Mouse (Mus musculus): ENCODE results near the gene Tulp3. TPM values are rescaled to one million over a fixed set of nuclear protein-coding genes. Genes with fewer than 3 reads are reported as not detected.

Gene Tulp3
- total and polyA plus RNA-seq, 3 experiments: 3.7 to 13.1 (median 5.5) TPM

DNA sequence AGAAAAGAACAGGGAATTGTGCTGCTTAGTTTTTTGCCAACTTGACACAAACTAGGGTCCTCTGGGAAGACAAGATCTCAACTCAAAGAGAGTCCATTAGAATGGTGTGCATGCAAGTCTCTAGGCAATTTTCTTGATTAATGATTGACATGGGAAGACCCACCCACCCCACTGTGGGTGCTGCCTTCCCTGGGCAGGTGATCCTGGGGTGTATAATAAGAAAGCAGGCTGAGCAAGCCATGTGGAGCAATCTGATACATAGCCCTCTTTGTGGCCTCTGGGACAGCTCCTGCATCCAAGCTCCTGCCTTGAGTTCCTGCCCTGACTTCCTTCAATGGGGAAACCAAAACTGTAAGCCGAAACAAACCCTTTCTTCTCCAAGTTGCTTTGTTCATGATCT, 82.1 kb downstream of the Tulp3 start:
- H3K4me3 ChIP-seq (replicated peaks in 1 of 3; ENCODE audit: low read depth in 2 of 3, low read length in 2 of 3, poor library complexity in 1 of 3): no peak overlapping the region
- no peaks in the 10 kb centered on the region for H3K79me2 ChIP-seq (replicated peaks; ENCODE audit: control insufficient read depth, extremely low read depth, insufficient read depth, poor library complexity, severe bottlenecking)
- H3K36me3 ChIP-seq (replicated peaks in 1 of 2; ENCODE audit: control insufficient read depth in 1 of 2, insufficient read depth in 1 of 2, low read length in 1 of 2): no peaks in the 10 kb centered on the region
- in situ Hi-C loops (cut with MboI; ENCODE audit: low pct_ligation_motif_present, low pct_unique_long_range_greater_than_20kb, low sequenced_read_pairs): no loop called here
- H3K4me2 ChIP-seq (ENCODE audit: insufficient read depth, low read depth, poor library complexity, severe bottlenecking): no peak overlapping the region
- DNase-seq (ENCODE audit: extremely low read depth): no peak
- H3K27me3 ChIP-seq (replicated peaks): no peaks in the 10 kb centered on the region
- H3K27ac ChIP-seq (ENCODE audit: insufficient read depth, low read depth): no peak overlapping the region
- TF ChIP-seq TCF12 (IDR thresholded peaks at IDR 0.05; ENCODE audit: low read depth, low read length) (no peak), USF1 (IDR thresholded peaks at IDR 0.05; ENCODE audit: low read depth, low read length) (no peak), UBTF (IDR thresholded peaks at IDR 0.05; ENCODE audit: low read depth, low read length) (no peak), GABPA (IDR thresholded peaks at IDR 0.05; ENCODE audit: insufficient replicate concordance, low read depth, low read length) (no peak), EP300 (IDR thresholded peaks at IDR 0.05; ENCODE audit: low read length) (no peak), E2F4 (IDR thresholded peaks at IDR 0.05; ENCODE audit: insufficient replicate concordance, low read depth, low read length) (no peak), MAX (IDR thresholded peaks at IDR 0.05; ENCODE audit: low read length) (no peak), MYC (IDR thresholded peaks at IDR 0.05; ENCODE audit: low read depth, low read length) (no peak), KAT2A (IDR thresholded peaks at IDR 0.05; ENCODE audit: insufficient replicate concordance, low read length) (no peak), JUN (IDR thresholded peaks at IDR 0.05; ENCODE audit: insufficient read depth, low read depth, low read length) (no peak), ZKSCAN1 (IDR thresholded peaks at IDR 0.05; ENCODE audit: borderline replicate concordance, low read depth, low read length) (no peak), RAD21 (IDR thresholded peaks at IDR 0.05; ENCODE audit: low read depth, low read length) (no peak)
- no peaks in the 10 kb centered on the region for H3K9me3 ChIP-seq (replicated peaks; ENCODE audit: low read length)
- dilution Hi-C loops (cut with MboI; ENCODE audit: extremely low pct_ligation_motif_present, extremely low pct_unique_long_range_greater_than_20kb, low sequenced_read_pairs): no loop called here
- H3K4me1 ChIP-seq (ENCODE audit: control insufficient read depth in 1 of 2, insufficient read depth in 2 of 2): no peaks in the 10 kb centered on the region
- no peak overlapping the region for H3K9ac ChIP-seq (ENCODE audit: insufficient read depth, low read depth)

DNA sequence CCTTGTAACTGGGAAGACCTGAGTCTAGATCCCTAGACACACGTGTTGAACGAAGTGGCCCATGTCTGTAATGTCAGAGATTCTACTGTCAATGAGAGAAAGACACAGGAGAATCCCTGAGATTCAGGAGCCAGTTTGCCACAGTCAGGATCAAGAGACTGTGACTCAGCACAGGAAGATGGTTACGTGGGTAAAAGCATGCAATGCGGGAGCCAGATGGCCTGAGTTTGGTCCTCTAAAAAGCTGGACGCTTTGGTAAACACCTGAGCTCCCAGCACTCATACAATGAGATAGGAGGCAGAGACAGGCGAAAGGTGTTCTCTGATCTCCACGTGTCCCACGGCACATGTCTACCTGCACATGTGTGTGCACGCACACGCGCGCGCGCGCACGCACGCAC, 82.9 kb downstream of the Tulp3 start:
- no peaks in the 10 kb centered on the region for H3K79me2 ChIP-seq (replicated peaks; ENCODE audit: control insufficient read depth, extremely low read depth, insufficient read depth, poor library complexity, severe bottlenecking)
- H3K27ac ChIP-seq (ENCODE audit: insufficient read depth, low read depth): no peak overlapping the region
- DNase-seq (ENCODE audit: extremely low read depth): no peak
- no peak for TF ChIP-seq RAD21 (IDR thresholded peaks at IDR 0.05; ENCODE audit: low read depth, low read length)
- no peak for TF ChIP-seq ETS1 (conservative IDR thresholded peaks at IDR 0.05; ENCODE audit: low read depth, low read length)
- TF ChIP-seq IRF4 (IDR thresholded peaks at IDR 0.05; ENCODE audit: low read depth, low read length): no peak
- no peak for TF ChIP-seq CTCF (conservative IDR thresholded peaks at IDR 0.05 in 1 of 2, IDR thresholded peaks at IDR 0.05 in 1 of 2; ENCODE audit: low read depth in 2 of 2, low read length in 2 of 2)
- TF ChIP-seq MYC (IDR thresholded peaks at IDR 0.05; ENCODE audit: low read depth, low read length): no peak
- TF ChIP-seq ZKSCAN1 (IDR thresholded peaks at IDR 0.05; ENCODE audit: borderline replicate concordance, low read depth, low read length): no peak
- TF ChIP-seq CHD2 (IDR thresholded peaks at IDR 0.05; ENCODE audit: low read length): no peak
- TF ChIP-seq ELF1 (IDR thresholded peaks at IDR 0.05; ENCODE audit: low read depth, low read length): no peak
- no peak for TF ChIP-seq TBP (conservative IDR thresholded peaks at IDR 0.05; ENCODE audit: low read depth, low read length)
- TF ChIP-seq MAZ (IDR thresholded peaks at IDR 0.05; ENCODE audit: low read depth, low read length): no peak
- no peak for TF ChIP-seq HCFC1 (IDR thresholded peaks at IDR 0.05; ENCODE audit: low read depth, low read length)
- no peak for TF ChIP-seq CHD1 (IDR thresholded peaks at IDR 0.05; ENCODE audit: low read depth, low read length)
- no peak for TF ChIP-seq MEF2A (IDR thresholded peaks at IDR 0.05; ENCODE audit: borderline replicate concordance, low read depth, low read length)
- TF ChIP-seq JUND (conservative IDR thresholded peaks at IDR 0.05; ENCODE audit: low read depth, low read length): no peak
- no peak for TF ChIP-seq MAFK (IDR thresholded peaks at IDR 0.05; ENCODE audit: insufficient replicate concordance, low read length)
- TF ChIP-seq JUN (IDR thresholded peaks at IDR 0.05; ENCODE audit: insufficient read depth, low read depth, low read length): no peak
- TF ChIP-seq NELFE (IDR thresholded peaks at IDR 0.05; ENCODE audit: low read depth, low read length): no peak
- no peak for TF ChIP-seq POLR2AphosphoS2 (IDR thresholded peaks at IDR 0.05; ENCODE audit: low read depth, low read length)
- TF ChIP-seq EP300 (IDR thresholded peaks at IDR 0.05; ENCODE audit: low read length): no peak
- TF ChIP-seq ZMIZ1 (IDR thresholded peaks at IDR 0.05; ENCODE audit: low read depth, low read length): no peak
- H3K4me1 ChIP-seq (ENCODE audit: control insufficient read depth in 1 of 2, insufficient read depth in 2 of 2): no peaks in the 10 kb centered on the region
- no peaks in the 10 kb centered on the region for H3K9me3 ChIP-seq (replicated peaks; ENCODE audit: low read length)
- no peaks in the 10 kb centered on the region for H3K36me3 ChIP-seq (replicated peaks in 1 of 2; ENCODE audit: control insufficient read depth in 1 of 2, insufficient read depth in 1 of 2, low read length in 1 of 2)
- in situ Hi-C loops (cut with MboI; ENCODE audit: low pct_ligation_motif_present, low pct_unique_long_range_greater_than_20kb, low sequenced_read_pairs) (no loop called here), dilution Hi-C loops (cut with MboI; ENCODE audit: extremely low pct_ligation_motif_present, extremely low pct_unique_long_range_greater_than_20kb, low sequenced_read_pairs) (no loop called here)
- no peak overlapping the region for H3K9ac ChIP-seq (ENCODE audit: insufficient read depth, low read depth)
- H3K27me3 ChIP-seq (replicated peaks): no peaks in the 10 kb centered on the region
- no peak overlapping the region for H3K4me2 ChIP-seq (ENCODE audit: insufficient read depth, low read depth, poor library complexity, severe bottlenecking)
- no peak overlapping the region for H3K4me3 ChIP-seq (replicated peaks in 1 of 3; ENCODE audit: low read depth in 2 of 3, low read length in 2 of 3, poor library complexity in 1 of 3)
